Mouse (Mus musculus): ENCODE data around the gene Tom1l2. TPM values are rescaled to one million over a fixed set of nuclear protein-coding genes. Genes with fewer than 3 reads are reported as not detected.

The Tom1l2 gene
- polyA plus RNA-seq, 1 experiment from 2014 or later = 28.7 TPM

DNA sequence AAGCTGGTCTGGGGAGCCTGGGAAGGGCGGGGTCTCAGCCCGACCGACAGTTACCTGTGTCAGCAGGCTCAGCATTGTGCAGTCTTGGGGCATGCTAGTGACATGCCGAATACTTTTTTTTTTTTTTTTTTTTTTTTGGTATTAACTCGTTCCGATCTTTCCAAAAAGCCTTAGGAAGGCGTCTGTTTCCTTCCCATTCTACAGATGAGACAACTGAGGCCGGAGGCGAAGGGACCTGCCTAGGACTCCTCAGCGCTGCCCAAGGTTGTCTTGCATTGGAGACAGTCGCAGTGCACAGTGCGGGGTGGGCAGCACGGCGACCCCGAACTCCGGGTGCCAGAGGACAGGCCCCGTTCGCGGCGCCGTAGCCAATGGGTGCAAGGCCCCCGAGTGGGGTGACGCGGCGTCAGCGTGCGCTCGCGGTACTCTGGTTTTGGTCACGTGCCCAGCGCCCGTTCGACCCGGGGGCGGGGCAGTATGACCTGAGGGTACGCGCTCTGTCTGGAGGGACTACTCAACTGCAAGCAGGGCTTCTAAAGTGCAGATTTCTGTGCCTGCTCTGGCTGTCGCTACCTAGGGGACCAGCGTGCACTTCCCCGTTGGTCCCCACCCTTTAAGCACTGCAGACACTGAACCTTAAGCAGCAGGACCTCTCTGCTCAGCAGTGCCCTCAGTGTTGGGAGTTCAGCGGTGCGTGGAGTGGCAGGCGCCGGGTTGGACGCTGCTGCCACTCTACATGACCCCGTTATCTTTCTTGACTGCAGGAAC lies 130.1 kb downstream of the Tom1l2 start, which contains the start of gene Srebf1:
Gene Srebf1 (minus strand): TSS at position 113 of the 768 bp plus-strand sequence.
- Histone ChIP-seq H3K4me1 (peaks cover 28% of the 10 kb centered on the region), H3K27me3 (no peaks in the 10 kb centered on the region)

DNA sequence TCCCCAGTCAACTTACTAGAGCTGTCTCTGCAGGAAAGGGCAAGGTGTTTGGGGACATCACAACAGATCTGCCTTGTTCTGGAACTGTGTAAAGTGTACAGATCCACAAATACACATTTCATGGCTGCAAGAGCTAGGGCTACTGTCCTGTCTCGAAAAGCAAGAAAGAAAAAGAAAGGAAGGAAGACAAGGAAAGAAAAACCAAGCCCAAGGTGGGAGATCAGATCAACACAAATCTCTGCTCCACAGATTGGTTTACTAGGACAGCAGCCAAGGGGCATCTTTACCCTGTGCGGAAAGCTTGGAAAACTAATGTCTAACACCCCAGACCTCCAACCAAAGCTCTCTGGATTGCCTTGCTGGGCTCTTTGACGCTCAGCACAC lies 130.6 kb downstream of the Tom1l2 start:
- H3K9ac ChIP-seq = no peak overlapping the region
- peak overlapping the region; percentile 67 for H3K4me2 ChIP-seq (replicated peaks)
- no peak overlapping the region for H3K27ac ChIP-seq
- no peaks in the 10 kb centered on the region for H3K27me3 ChIP-seq
- 53% methylated on average over 3 of the region's 3 CpGs for WGBS
- H3K4me3 ChIP-seq = peak overlapping the region; percentile 34; the same call in 1 of the 2 replicates
- H3K36me3 ChIP-seq = peaks cover 12% of the 10 kb centered on the region; the same call in 1 of the 2 replicates
- H3K9me3 ChIP-seq = no peaks in the 10 kb centered on the region
- peaks cover 28% of the 10 kb centered on the region for H3K4me1 ChIP-seq
- no peak for ATAC-seq (ENCODE audit: insufficient number of reproducible peaks, insufficient read depth, low FRiP score, low TSS enrichment)

More for the DNA sequence above, 130.1 kb downstream of the Tom1l2 start, which contains the start of gene Srebf1:
- WGBS = 4% methylated on average over 46 of the region's 46 CpGs
- Histone ChIP-seq H3K4me3 (peak within 1 kb of the TSS; percentile 34), H3K4me2 (replicated peaks) (peak within 1 kb of the TSS; percentile 67), H3K27ac (peak within 1 kb of the TSS; percentile 30; the same call in 1 of the 2 replicates), H3K9ac (peak within 1 kb of the TSS; percentile 31; the same call in 1 of the 2 replicates), H3K36me3 (peaks cover 8% of the 10 kb centered on the region; the same call in 1 of the 2 replicates), H3K9me3 (no peaks in the 10 kb centered on the region)
- peak; percentile 76 for ATAC-seq (ENCODE audit: insufficient number of reproducible peaks, insufficient read depth, low FRiP score, low TSS enrichment)

DNA sequence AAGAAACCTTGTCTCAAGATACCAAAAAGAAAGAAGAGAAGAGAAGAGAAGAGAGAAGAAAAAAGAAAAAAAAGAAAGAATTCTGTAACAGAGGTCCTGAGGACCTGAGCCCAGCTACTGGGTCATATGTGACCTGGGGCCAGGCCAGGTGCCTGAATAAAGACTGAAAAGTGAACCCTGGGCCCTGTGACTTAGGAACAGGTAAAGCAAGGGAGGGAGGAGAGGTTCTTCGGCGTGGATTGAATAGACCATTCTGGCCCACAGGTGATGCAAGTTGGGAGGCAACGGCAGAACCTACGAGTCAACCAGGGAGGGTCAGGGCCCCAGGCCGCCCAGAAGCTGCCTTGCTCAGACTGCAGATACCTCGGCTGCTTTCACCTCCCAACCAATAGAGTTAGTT lies 131.3 kb downstream of the Tom1l2 start:
- H3K27me3 ChIP-seq = no peaks in the 10 kb centered on the region
- H3K9me3 ChIP-seq = no peaks in the 10 kb centered on the region
- H3K27ac ChIP-seq = no peak overlapping the region
- H3K9ac ChIP-seq = no peak overlapping the region
- H3K4me1 ChIP-seq = peaks cover 28% of the 10 kb centered on the region
- no peak overlapping the region for H3K4me2 ChIP-seq (replicated peaks)
- no peak for ATAC-seq (ENCODE audit: insufficient number of reproducible peaks, insufficient read depth, low FRiP score, low TSS enrichment)
- 82% methylated on average over 6 of the region's 6 CpGs for WGBS
- H3K4me3 ChIP-seq = no peak overlapping the region
- H3K36me3 ChIP-seq = peaks cover 12% of the 10 kb centered on the region; the same call in 1 of the 2 replicates

DNA sequence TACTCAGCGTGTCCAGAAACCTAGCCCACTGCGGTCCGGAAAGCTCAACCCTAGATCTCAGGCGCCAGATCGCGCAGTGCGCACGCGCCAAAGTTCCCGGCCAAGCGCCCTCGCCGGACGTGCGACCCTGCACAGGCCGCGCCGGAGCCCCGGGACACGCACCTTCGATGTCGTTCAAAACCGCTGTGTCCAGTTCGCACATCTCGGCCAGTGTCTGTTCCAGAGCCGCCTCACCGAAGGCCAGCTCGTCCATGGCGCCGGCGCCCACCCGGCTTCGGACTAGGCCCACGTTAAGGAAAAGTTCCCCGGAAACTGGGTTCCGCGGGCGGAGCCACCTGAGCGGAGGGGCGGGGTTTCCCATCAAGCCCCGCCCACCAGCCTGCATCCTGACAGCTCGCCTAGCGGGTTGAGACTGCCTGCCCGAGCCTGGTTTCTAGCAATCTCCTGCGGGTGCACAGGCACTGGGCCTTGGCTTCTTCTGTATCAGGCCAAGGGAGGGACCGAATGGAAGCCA lies 132.4 kb downstream of the Tom1l2 start:
- ATAC-seq (ENCODE audit: insufficient number of reproducible peaks, insufficient read depth, low FRiP score, low TSS enrichment) = peak; percentile 37; the same call in 1 of the 2 replicates
- Histone ChIP-seq H3K36me3 (peaks cover 14% of the 10 kb centered on the region; the same call in 1 of the 2 replicates), H3K4me3 (peak overlapping the region; percentile 62), H3K4me1 (peaks cover 28% of the 10 kb centered on the region), H3K9me3 (no peaks in the 10 kb centered on the region), H3K4me2 (replicated peaks) (peak overlapping the region; percentile 61), H3K9ac (peak overlapping the region; percentile 60), H3K27ac (peak overlapping the region; percentile 77), H3K27me3 (no peaks in the 10 kb centered on the region)
- WGBS = under 1% methylated on average over 46 of the region's 46 CpGs

DNA sequence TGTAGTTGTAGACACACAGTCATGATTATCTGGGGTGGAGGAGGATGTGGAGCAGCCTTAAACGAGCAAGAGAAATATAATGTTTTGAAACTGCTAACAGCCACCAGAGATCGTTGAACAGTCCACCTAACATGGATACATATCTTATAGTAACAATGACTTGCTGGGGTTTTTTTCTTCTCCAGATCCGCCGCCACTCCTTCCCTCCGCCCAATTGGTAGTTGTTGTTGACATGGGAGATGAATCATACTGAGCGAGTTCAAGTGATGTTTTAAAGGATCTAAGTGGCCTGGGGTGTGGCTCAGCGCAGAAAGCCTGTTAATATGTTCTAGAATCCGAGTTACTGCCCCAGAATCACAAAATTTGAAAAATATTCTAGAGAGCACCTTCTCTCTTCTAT lies 133.1 kb downstream of the Tom1l2 start:
- no peak for ATAC-seq (ENCODE audit: insufficient number of reproducible peaks, insufficient read depth, low FRiP score, low TSS enrichment)
- peak overlapping the region; percentile 61 for H3K4me2 ChIP-seq (replicated peaks)
- WGBS = 49% methylated on average over 8 of the region's 8 CpGs
- H3K4me3 ChIP-seq = peak overlapping the region; percentile 62
- H3K27ac ChIP-seq = peak overlapping the region; percentile 77; the same call in 1 of the 2 replicates
- no peaks in the 10 kb centered on the region for H3K9me3 ChIP-seq
- peaks cover 28% of the 10 kb centered on the region for H3K4me1 ChIP-seq
- H3K9ac ChIP-seq = peak overlapping the region; percentile 60
- peaks cover 14% of the 10 kb centered on the region; the same call in 1 of the 2 replicates for H3K36me3 ChIP-seq
- no peaks in the 10 kb centered on the region for H3K27me3 ChIP-seq

DNA sequence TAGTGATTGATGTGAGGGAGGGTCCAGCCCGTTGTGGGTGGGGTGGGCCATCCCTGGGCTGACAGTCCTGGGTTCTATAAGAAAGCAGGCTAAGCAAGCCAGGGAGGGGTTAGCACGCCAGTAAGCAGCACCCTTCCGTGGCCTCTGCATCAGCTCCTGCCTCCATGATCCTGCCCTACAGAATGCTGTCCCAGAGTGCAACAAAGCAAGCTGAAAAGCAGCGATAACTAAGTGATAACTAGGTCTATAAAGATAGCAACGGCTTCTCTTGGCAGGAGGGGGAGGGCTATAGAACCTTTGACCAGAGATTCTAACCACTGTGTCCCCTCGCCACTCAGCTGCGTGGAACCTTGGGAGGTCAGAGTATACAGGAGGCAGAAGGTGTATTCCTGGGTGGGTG lies 135.2 kb downstream of the Tom1l2 start:
- Histone ChIP-seq H3K4me3 (no peak overlapping the region), H3K27ac (no peak overlapping the region), H3K4me1 (peaks cover 36% of the 10 kb centered on the region), H3K9ac (no peak overlapping the region), H3K36me3 (peaks cover 14% of the 10 kb centered on the region; the same call in 1 of the 2 replicates), H3K27me3 (no peaks in the 10 kb centered on the region), H3K9me3 (no peaks in the 10 kb centered on the region), H3K4me2 (replicated peaks) (no peak overlapping the region)
- ATAC-seq (ENCODE audit: insufficient number of reproducible peaks, insufficient read depth, low FRiP score, low TSS enrichment) = no peak
- WGBS = 89% methylated on average over 7 of the region's 7 CpGs

DNA sequence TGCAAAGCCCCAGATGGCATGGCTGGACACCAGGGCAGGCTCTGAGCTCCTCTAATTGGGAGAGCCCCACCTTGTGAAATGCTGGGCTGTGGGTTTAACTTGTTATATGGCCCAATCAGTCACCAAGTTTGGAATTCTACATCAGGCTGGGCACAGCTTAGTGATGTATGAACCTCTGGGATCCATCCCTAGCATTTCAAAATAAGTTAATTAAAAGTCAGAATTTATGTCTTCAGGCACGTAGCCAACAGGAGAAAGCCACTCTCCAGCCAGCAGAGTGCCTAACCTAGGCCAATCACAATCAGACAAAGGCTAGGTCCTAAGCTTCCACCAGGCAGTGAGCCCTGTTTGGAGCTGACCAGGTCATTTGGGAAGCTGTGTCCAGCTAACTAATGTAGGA lies 136.0 kb downstream of the Tom1l2 start:
- WGBS = 93% methylated on average over 1 of the region's 1 CpGs
- Histone ChIP-seq H3K4me3 (no peak overlapping the region), H3K4me2 (replicated peaks) (no peak overlapping the region), H3K27me3 (no peaks in the 10 kb centered on the region), H3K4me1 (peaks cover 40% of the 10 kb centered on the region), H3K27ac (no peak overlapping the region), H3K9ac (no peak overlapping the region), H3K36me3 (peaks cover 14% of the 10 kb centered on the region; the same call in 1 of the 2 replicates), H3K9me3 (no peaks in the 10 kb centered on the region)
- ATAC-seq (ENCODE audit: insufficient number of reproducible peaks, insufficient read depth, low FRiP score, low TSS enrichment) = no peak

DNA sequence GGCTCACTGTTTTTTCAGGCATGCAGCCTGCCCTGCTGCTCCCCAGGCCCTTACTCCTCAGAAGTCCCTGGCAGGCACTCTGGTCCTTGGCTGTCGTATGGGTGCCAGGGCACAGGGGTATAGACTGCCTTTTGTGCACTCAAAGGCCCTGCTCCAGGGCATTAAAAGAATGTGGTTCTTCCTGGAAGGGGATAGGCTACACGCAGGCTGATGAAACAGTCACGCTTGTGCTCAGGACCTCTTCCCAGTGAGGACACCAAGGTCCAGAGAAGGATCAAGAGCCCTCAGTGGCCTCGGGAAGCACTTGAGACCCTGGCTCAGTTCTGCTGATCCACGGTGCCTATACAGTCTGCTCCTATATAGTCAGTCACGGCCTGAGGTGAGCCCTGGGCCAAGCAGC lies 139.4 kb downstream of the Tom1l2 start:
- H3K4me1 ChIP-seq = peaks cover 53% of the 10 kb centered on the region
- no peak overlapping the region for H3K9ac ChIP-seq

DNA sequence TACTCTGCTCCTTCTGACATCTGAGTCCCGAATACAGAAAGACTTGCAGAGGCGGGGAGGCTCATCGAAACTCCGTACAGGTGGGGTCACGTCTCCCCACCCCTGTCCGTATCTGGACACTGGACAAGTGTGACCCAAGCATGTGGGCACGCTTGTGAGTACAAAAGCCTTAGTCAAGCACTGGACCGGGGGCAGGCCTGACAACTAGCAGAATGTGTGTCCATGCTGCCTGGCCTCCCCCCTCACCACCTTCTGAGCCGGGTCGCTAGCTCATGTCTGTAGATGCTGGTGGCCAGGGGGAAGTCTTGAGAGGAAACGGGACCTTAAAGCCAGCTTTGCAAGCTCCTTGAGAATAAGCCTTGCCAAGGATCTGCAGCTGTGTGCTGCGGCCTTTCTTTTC lies 140.9 kb downstream of the Tom1l2 start:
- Histone ChIP-seq H3K4me1 (peaks cover 57% of the 10 kb centered on the region), H3K27ac (peak overlapping the region; percentile 69)

More for the DNA sequence above, 139.4 kb downstream of the Tom1l2 start:
- no peak for ATAC-seq (ENCODE audit: insufficient number of reproducible peaks, insufficient read depth, low FRiP score, low TSS enrichment)
- Histone ChIP-seq H3K27me3 (no peaks in the 10 kb centered on the region), H3K27ac (0 out of 2 replicates have a peak overlapping the region, but pooled peaks have one; percentile 31), H3K36me3 (peaks cover 13% of the 10 kb centered on the region; the same call in 1 of the 2 replicates), H3K9me3 (no peaks in the 10 kb centered on the region), H3K4me2 (replicated peaks) (no peak overlapping the region), H3K4me3 (no peak overlapping the region)
- WGBS = 63% methylated on average over 6 of the region's 6 CpGs

DNA sequence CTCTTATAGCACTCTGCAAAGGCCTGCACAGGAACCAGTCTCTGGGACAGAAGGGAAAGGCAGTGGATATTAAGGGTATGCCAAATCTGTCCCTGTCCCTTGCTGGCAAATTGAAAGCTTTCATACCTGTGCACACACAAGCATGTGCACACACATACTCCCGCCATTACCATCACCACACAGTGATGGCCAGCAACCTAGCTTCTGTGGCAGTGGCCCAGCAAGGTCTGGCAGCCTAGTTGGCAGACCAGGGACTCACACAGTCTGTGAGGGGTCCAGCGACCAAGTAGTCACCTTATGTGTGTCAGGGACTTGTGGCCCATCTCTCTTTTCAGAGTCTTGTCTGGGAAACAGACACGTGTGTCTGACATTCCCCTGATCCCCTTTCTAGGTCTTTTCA lies 141.6 kb downstream of the Tom1l2 start:
- ATAC-seq (ENCODE audit: insufficient number of reproducible peaks, insufficient read depth, low FRiP score, low TSS enrichment) = no peak
- H3K36me3 ChIP-seq = peaks cover 11% of the 10 kb centered on the region; the same call in 1 of the 2 replicates
- no peaks in the 10 kb centered on the region for H3K9me3 ChIP-seq
- peak overlapping the region; percentile 32; the same call in 1 of the 2 replicates for H3K4me3 ChIP-seq
- H3K27me3 ChIP-seq = no peaks in the 10 kb centered on the region
- peak overlapping the region; percentile 69 for H3K27ac ChIP-seq
- 63% methylated on average over 3 of the region's 3 CpGs for WGBS
- H3K4me1 ChIP-seq = peaks cover 57% of the 10 kb centered on the region
- peak overlapping the region; percentile 46; the same call in 1 of the 2 replicates for H3K9ac ChIP-seq
- peak overlapping the region; percentile 71; the same call in 1 of the 2 replicates for H3K4me2 ChIP-seq (replicated peaks)

More for the DNA sequence above, 140.9 kb downstream of the Tom1l2 start:
- Histone ChIP-seq H3K9ac (peak overlapping the region; percentile 15), H3K4me2 (replicated peaks) (no peak overlapping the region), H3K36me3 (peaks cover 5% of the 10 kb centered on the region; the same call in 1 of the 2 replicates), H3K9me3 (no peaks in the 10 kb centered on the region), H3K27me3 (no peaks in the 10 kb centered on the region), H3K4me3 (no peak overlapping the region)
- no peak for ATAC-seq (ENCODE audit: insufficient number of reproducible peaks, insufficient read depth, low FRiP score, low TSS enrichment)
- WGBS = 40% methylated on average over 12 of the region's 12 CpGs

DNA sequence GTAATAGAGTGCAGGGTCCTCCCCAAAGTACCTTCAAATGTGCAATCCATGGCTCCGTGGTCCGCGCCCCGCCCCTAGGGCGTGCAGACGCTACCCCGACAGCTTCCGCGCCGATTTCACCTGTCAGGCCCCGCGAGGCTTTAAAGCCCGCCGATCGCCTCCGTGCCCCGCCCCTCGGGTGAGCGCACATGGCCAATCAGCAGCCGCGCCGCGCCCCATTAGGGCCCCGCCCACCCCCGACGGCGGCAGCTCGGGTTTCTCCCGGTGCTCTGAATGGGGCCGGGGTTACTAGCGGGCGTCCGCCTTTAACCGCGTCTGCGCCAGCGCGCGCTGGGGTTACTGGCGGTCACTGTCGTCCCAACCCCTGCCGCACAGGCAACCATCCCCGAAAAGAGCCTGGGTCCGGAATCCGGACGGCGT lies 142.4 kb downstream of the Tom1l2 start:
- Histone ChIP-seq H3K27ac (peak overlapping the region; percentile 69), H3K4me3 (peak overlapping the region; percentile 32), H3K36me3 (peaks cover 17% of the 10 kb centered on the region), H3K27me3 (no peaks in the 10 kb centered on the region), H3K9ac (peak overlapping the region; percentile 46), H3K4me1 (peaks cover 57% of the 10 kb centered on the region), H3K9me3 (no peaks in the 10 kb centered on the region), H3K4me2 (replicated peaks) (peak overlapping the region; percentile 71)
- WGBS = under 1% methylated on average over 47 of the region's 47 CpGs
- peak; percentile 79 for ATAC-seq (ENCODE audit: insufficient number of reproducible peaks, insufficient read depth, low FRiP score, low TSS enrichment)

Data from embryonic facial prominence, embryonic 12.5 days (tissue).